ENCODE assay signal across 8 mouse cellular contexts in the genomic region with DNA sequence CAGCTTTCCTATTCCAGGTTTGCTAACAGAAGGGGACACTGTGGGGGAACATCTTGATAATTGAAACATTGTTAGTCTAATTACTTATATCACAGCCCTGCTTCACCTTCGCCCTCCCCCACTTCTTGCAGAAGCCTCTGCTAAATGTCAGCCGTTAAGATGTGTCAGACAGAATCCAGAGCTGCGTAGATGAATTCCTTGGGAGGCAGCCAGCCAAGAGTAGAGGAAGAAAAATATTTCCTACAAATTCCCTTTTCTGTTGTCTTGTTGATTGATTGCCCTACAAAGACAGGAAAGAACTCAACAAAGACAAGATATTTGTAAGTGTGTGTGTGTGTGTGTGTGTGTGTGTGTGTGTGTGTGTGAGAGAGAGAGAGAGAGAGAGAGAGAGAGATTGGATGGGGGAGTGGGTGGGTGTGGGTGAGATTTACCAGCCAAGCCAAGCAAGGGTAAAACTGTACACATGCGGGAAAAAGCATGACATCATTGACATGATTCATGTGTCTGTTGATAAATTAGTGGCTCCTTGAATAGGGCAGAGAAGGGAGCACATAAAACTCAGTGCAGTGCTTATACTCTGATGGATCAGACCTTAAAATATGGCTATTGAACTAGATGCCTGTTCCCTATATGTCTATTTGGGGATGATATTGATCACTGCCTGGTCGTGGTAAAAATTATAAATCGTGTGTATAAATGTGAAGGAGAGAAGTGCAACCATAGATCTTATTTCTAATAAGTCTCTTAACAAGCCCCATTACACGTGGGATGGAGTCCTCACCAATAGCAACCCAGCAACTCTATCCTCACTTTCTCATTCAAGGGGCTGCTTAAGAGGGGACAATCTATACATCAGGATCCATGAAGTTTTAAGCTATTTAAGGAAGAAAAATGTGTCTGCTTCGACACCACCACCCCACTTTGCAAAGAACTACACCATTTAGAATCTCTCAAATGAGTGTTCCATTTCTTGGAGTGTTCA.
A peak's percentile ranks its signal among the peaks of the same experiment; 100 is the strongest.
DNase-seq lines count a peak whose midpoint lies in the region; ATAC-seq lines count a peak whose summit lies in the region.

No protein-coding gene starts in this region.

- peak overlapping the region; percentile 37 for H3K27ac ChIP-seq in kidney, embryonic 15.5 days

- H3K4me1 ChIP-seq in kidney, embryonic 15.5 days: 0 out of 2 replicates have a peak, but pooled peaks cover 9% of the 10 kb centered on the region

- H3K4me3 ChIP-seq in kidney, embryonic 15.5 days (replicated peaks): no peak overlapping the region

- no peaks in the 10 kb centered on the region for H3K36me3 ChIP-seq in kidney, embryonic 15.5 days

- DNase-seq in cerebellum, postnatal 10 days: peak; percentile 23 to 31
- no peak for DNase-seq in cerebellum, postnatal 36 days
- peak; percentile 23 for DNase-seq in retina, postnatal 1 day
- no peak for DNase-seq in retina, embryonic 14.5 days (ENCODE audit: low spot score)
- DNase-seq in yolk sac, embryonic 10.5 days (ENCODE audit: low spot score): peak; percentile 41
- DNase-seq in T-cell, adult 2 months (ENCODE audit: low spot score): no peak
- DNase-seq in cerebellum, adult 11-12 months: no peak

- H3K27me3 ChIP-seq in kidney, embryonic 15.5 days: no peaks in the 10 kb centered on the region

- H3K9me3 ChIP-seq in kidney, embryonic 15.5 days (replicated peaks): no peaks in the 10 kb centered on the region

- 35% methylated on average over 8 of the region's 8 CpGs for WGBS in kidney, embryonic 15.5 days

- peak; percentile 69 for ATAC-seq in kidney, embryonic 15.5 days (replicated peaks; ENCODE audit: low FRiP score)

- no peak overlapping the region for H3K4me2 ChIP-seq in kidney, embryonic 15.5 days

- H3K9ac ChIP-seq in kidney, embryonic 15.5 days: no peak overlapping the region

Comparison
In these comparisons a context has a peak if more than half of its experiments do, and no peak if none do; other contexts are left out.
1. DNase-seq: peak in cerebellum, postnatal 10 days (2 of 2), retina, postnatal 1 day (single experiment) and yolk sac, embryonic 10.5 days (single experiment); none in cerebellum, postnatal 36 days (0 of 2), retina, embryonic 14.5 days (single experiment), T-cell, adult 2 months (single experiment) and cerebellum, adult 11-12 months (single experiment).